In the genomic region with DNA sequence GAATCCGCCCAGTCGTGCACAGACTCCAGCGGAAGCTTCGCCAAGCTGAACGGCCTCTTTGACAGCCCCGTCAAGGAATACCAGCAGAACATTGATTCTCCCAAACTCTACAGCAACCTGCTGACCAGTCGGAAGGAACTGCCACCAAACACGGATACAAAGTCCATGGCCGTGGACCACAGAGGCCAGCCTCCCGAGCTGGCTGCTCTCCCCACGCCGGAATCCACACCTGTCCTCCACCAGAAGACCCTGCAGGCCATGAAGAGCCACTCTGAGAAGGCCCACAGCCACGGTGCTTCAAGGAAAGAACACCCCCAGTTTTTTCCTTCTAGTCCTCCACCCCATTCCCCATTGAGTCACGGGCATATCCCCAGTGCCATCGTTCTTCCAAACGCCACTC, we compare ENCODE assay signal across 27 mouse cellular contexts.
"Had no signal": no experiment of that assay in that cellular context is flagged by ENCODE, and none has a peak within 500 bp of the region (broad histone marks: within the 10 kb centered on the region; RNA-seq: fewer than 3 reads in every experiment).

No protein-coding gene starts in this region.

- H3K27me3 ChIP-seq: embryonic facial prominence, embryonic 12.5 days; embryonic facial prominence, embryonic 13.5 days; embryonic facial prominence, embryonic 15.5 days; forebrain, embryonic 12.5 days; forebrain, embryonic 13.5 days; forebrain, embryonic 15.5 days had no signal

- H3K4me2 ChIP-seq: embryonic facial prominence, embryonic 12.5 days; embryonic facial prominence, embryonic 13.5 days; embryonic facial prominence, embryonic 15.5 days; forebrain, embryonic 12.5 days; forebrain, embryonic 13.5 days; forebrain, embryonic 15.5 days had no signal

- H3K9me3 ChIP-seq: embryonic facial prominence, embryonic 10.5 days; embryonic facial prominence, embryonic 12.5 days; embryonic facial prominence, embryonic 13.5 days; embryonic facial prominence, embryonic 15.5 days; forebrain, embryonic 10.5 days; forebrain, embryonic 12.5 days; forebrain, embryonic 13.5 days; forebrain, embryonic 15.5 days had no signal

- H3K9ac ChIP-seq: embryonic facial prominence, embryonic 12.5 days; embryonic facial prominence, embryonic 13.5 days; embryonic facial prominence, embryonic 15.5 days; forebrain, embryonic 12.5 days; forebrain, embryonic 13.5 days; forebrain, embryonic 15.5 days; forebrain, postnatal 0 days had no signal

- H3K27ac ChIP-seq: embryonic facial prominence, embryonic 10.5 days; embryonic facial prominence, embryonic 12.5 days; embryonic facial prominence, embryonic 13.5 days; embryonic facial prominence, embryonic 15.5 days; forebrain, embryonic 10.5 days; forebrain, embryonic 12.5 days; forebrain, embryonic 13.5 days; forebrain, embryonic 15.5 days; heart, adult 2 months had no signal

- H3K4me1 ChIP-seq: embryonic facial prominence, embryonic 12.5 days; embryonic facial prominence, embryonic 13.5 days; embryonic facial prominence, embryonic 15.5 days; forebrain, embryonic 12.5 days had no signal

- DNase-seq: cerebellum, adult 2 months; cerebellum, adult 8-10 months; cerebellum, adult 9-10 months; cerebellum, adult 9-11 months; cerebellum, postnatal 10 days; cerebellum, postnatal 14 days; cerebellum, postnatal 25 days; cerebellum, postnatal 36 days; embryo, embryonic 11 days; forebrain, postnatal 0 days; gastrocnemius, adult 2 months; gastrocnemius, postnatal 10 days; gastrocnemius, postnatal 14 days; gastrocnemius, postnatal 25 days; gastrocnemius, postnatal 36 days; heart, adult 2 months had no signal

- H3K4me3 ChIP-seq: embryonic facial prominence, embryonic 10.5 days; embryonic facial prominence, embryonic 12.5 days; embryonic facial prominence, embryonic 13.5 days; embryonic facial prominence, embryonic 15.5 days; erythroblast, embryonic 14.5 days; forebrain, embryonic 10.5 days; forebrain, embryonic 12.5 days; forebrain, embryonic 13.5 days; forebrain, embryonic 15.5 days; gastrocnemius, adult 2 months; heart, adult 2 months had no signal

- ATAC-seq: forebrain, embryonic 13.5 days; forebrain, embryonic 14.5 days; forebrain, embryonic 15.5 days; forebrain, embryonic 16.5 days; forebrain, postnatal 0 days had no signal
